Mouse (Mus musculus) heart, postnatal 0 days (tissue): ENCODE results near the gene Tmprss12. TPM values are rescaled to one million over a fixed set of nuclear protein-coding genes. Genes with fewer than 3 reads are reported as not detected.
"Not testable (repeated sequence)": the region's sequence is repeated elsewhere in the genome, so short reads cannot be mapped to it uniquely, and the experiment has no call there.

ENCODE experiments used
- ATAC-seq: fragments of 200-750 bp; cut with Nextera tagmentation; 2 replicates; pipeline ENCODE4 v1.8.0; 2017; ENCODE audit warnings: low read depth, moderate number of reproducible peaks, moderate library complexity; ENCODE audit not compliant: insufficient read depth
- DNase-seq: peaks from one replicate; pipeline ENCODE4 v3.0.0-alpha.2; 2016; ENCODE audit warnings: low spot score
- H3K27ac ChIP-seq: fragments of 300-500 bp; sonication (generic); 2 replicates; pipeline ENCODE4 v1.5.1; 2014; ENCODE audit warnings: low read depth, mild to moderate bottlenecking
- H3K27me3 ChIP-seq: fragments of 300-500 bp; sonication (generic); 2 replicates; pipeline ENCODE4 v1.6.1; 2014; ENCODE audit warnings: low read length, mixed read lengths; ENCODE audit not compliant: control insufficient read depth, insufficient read depth
- H3K36me3 ChIP-seq: fragments of 300-500 bp; sonication (generic); replicated peaks from 2 replicates; pipeline ENCODE4 v1.6.1; 2014; ENCODE audit warnings: low read length, mixed read lengths; ENCODE audit not compliant: control insufficient read depth, insufficient read depth
- H3K4me1 ChIP-seq: fragments of 300-500 bp; sonication (generic); 2 replicates; pipeline ENCODE4 v1.6.1; 2014; ENCODE audit warnings: antibody characterized with exemption; ENCODE audit not compliant: control insufficient read depth, insufficient read depth
- H3K4me2 ChIP-seq: fragments of 300-500 bp; sonication (generic); 2 replicates; pipeline ENCODE4 v1.6.1; 2014; ENCODE audit warnings: low read depth, mild to moderate bottlenecking, low read length, moderate library complexity
- H3K4me3 ChIP-seq: fragments of 300-500 bp; sonication (generic); 2 replicates; pipeline ENCODE4 v1.5.1; 2014; ENCODE audit warnings: low read depth, low read length
- H3K9ac ChIP-seq: fragments of 300-500 bp; sonication (generic); replicated peaks from 2 replicates; pipeline ENCODE4 v1.6.1; 2014; ENCODE audit warnings: low read depth, low read length, mixed read lengths
- H3K9me3 ChIP-seq: fragments of 300-500 bp; sonication (generic); replicated peaks from 2 replicates; pipeline ENCODE4 v1.6.1; 2016; ENCODE audit warnings: low read length; ENCODE audit not compliant: control insufficient read depth
- CTCF ChIP-seq: IDR thresholded peaks from 2 replicates; pipeline ENCODE4 v1.5.1; 2016; ENCODE audit warnings: antibody characterized with exemption, control low read depth, low read depth
- EP300 ChIP-seq: IDR thresholded peaks from 2 replicates; pipeline ENCODE4 v1.6.1; 2016; ENCODE audit warnings: antibody characterized with exemption, low read depth
- WGBS: fragments of 180-500 bp; shearing (Covaris S2); extraction: QIAGEN DNeasy Blood & Tissue Kit; methylation state at CpG from one replicate; pipeline ENCODE4 v1.1.7; 2014; 5-methylcytosine and 5-hydroxymethylcytosine counted together
- polyA plus RNA-seq: library from polyadenylated mRNA; unstranded; fragments of >200 nt; fragmentation: Nextera tagmentation; extraction: Ambion mirVana; gene quantifications from 2 replicates; pipeline ENCODE4 v1.2.1, GENCODE M21; 2015
- total RNA-seq: library from RNA; depleted of rRNA; stranded (reverse); fragments of >200 nt; gene quantifications from 2 replicates; pipeline ENCODE4 v1.2.3, GENCODE M21; 2014; ENCODE audit warnings: low replicate concordance

Gene Tmprss12
- total and polyA plus RNA-seq, 2 experiments from 2014 or later = not detected

DNA sequence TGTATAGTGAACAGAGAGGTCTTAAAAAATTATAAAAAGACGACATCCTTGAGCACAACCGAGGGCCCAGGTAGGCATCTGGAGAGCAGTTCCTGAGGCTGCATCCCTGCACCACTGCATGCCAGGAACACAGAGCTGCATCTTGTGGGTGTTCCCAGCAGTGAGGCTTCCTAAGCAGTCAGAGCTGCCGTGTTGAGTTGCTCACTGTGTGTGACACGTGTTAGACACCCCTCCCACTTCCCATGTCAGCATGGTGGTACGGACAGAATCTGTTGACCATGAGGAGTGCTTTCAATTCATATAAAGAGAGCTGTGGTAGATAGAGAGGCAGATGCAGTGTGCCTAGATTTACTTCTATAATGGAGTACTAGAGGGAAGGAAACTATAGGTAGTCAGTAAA lies 23.3 kb upstream of the Tmprss12 start:
- Histone ChIP-seq H3K9ac (no peak overlapping the region), H3K4me2 (no peak overlapping the region), H3K4me1 (no peaks in the 10 kb centered on the region), H3K36me3 (peaks cover 76% of the 10 kb centered on the region), H3K4me3 (no peak overlapping the region), H3K9me3 (no peaks in the 10 kb centered on the region), H3K27me3 (no peaks in the 10 kb centered on the region), H3K27ac (no peak overlapping the region)
- ATAC-seq (no peak), DNase-seq (no peak)
- TF ChIP-seq CTCF = no peak
- no peak for TF ChIP-seq EP300
- WGBS = 84% methylated on average over 5 of the region's 5 CpGs

DNA sequence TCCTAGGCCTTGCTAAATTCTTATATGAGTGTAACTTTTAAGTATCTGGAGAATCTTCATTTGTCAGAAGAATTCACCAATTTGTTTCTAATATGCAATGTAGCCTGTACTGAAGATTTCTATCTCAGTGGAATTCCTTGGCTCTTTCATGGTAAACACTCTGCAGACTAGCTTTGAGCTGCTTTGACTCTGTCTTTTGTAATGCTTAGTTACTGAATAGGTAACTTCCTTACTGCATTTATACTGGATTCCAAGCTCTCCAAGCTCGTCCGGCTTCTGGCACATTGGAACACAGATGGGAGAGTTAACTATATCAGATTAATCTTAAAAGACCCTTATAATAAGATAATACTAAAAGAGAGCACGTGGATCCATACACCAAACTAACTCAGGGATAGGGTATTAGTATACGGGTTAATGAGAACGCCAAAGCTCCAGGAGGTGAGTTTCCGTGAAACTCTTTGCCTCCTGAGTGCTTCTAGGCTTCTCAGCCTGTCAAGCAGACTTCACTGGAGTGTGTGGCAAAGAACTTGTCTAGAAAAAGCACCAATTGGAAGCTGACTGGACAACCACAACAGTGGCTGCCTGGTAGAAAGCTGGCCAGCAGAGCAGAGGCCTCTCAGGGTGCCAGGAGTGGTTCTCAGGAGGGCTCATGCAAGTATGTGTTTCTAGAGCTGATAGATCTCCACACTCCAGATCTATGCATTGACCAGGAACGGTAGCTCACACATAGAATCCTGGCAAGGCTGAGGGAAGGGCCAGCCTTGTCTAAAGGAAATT lies 21.8 kb upstream of the Tmprss12 start:
- DNase-seq (no peak), ATAC-seq (no peak)
- H3K4me3 ChIP-seq = no peak overlapping the region
- H3K27me3 ChIP-seq = no peaks in the 10 kb centered on the region
- no peaks in the 10 kb centered on the region for H3K4me1 ChIP-seq
- peaks cover 62% of the 10 kb centered on the region for H3K36me3 ChIP-seq
- no peak overlapping the region for H3K4me2 ChIP-seq
- 93% methylated on average over 7 of the region's 7 CpGs for WGBS
- no peak for TF ChIP-seq CTCF
- no peak for TF ChIP-seq EP300
- no peak overlapping the region for H3K9ac ChIP-seq
- no peak overlapping the region for H3K27ac ChIP-seq
- H3K9me3 ChIP-seq = no peaks in the 10 kb centered on the region

DNA sequence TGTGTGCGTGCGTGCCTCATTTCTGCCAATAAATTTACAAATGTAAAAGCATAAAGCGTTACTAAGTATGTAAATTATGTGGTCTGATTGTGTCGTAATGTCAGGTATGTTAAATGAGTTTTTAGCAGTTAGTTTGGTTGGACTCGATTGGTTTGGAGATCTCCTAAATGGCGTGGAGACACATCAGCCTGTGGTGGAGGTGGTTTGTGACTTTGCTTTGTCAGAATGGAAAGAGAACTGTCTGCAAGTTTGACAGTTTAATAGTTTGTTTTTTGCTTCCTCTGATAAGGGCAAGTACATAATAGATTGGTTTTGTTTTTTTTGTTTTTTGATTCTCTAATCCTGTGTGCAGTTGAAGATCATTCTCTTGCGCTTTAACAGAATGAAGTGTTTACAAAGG lies 20.3 kb upstream of the Tmprss12 start:
- not testable (repeated sequence) for H3K4me1 ChIP-seq, H3K27me3 ChIP-seq, H3K9ac ChIP-seq, H3K4me2 ChIP-seq, H3K27ac ChIP-seq, H3K9me3 ChIP-seq, DNase-seq, H3K4me3 ChIP-seq, ATAC-seq
- 90% methylated on average over 7 of the region's 7 CpGs for WGBS
- peaks cover 48% of the 10 kb centered on the region for H3K36me3 ChIP-seq

DNA sequence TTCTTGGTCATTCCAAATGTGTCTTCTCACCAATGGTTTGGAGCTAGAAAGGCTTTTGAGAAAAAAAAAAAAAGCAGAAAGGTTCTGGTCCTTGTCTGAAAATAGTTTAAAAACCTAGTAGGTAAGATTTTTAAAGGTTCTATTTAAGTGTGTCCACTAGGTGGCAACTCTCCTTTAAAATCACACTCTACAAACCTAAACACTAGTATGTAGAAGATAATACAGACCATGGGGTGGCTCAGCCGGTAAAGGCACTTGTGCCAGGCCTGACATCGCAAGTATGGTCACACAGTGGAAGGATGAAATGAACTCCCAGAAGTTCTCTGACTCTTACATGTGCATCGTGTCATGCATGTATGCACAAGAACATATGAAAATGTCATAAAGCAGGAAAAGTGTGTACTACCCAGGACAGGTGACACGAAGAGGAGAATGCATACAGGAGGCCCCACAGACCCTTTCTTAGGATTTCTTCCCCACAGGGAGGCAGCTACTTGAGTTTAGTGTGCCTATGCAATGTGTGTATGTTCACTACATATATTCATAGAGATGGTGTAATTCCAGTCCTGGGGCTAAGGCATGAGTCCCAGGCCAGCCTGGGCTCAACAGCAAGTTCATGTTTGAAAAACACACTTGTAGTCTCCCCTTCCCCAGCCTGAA lies 17.3 kb upstream of the Tmprss12 start:
- 19% methylated on average over 4 of the region's 4 CpGs for WGBS
- TF ChIP-seq EP300 (no peak), CTCF (peak; percentile 35)
- Histone ChIP-seq H3K36me3 (peaks cover 20% of the 10 kb centered on the region), H3K27ac (no peak overlapping the region), H3K27me3 (no peaks in the 10 kb centered on the region), H3K4me3 (no peak overlapping the region), H3K9ac (no peak overlapping the region), H3K9me3 (no peaks in the 10 kb centered on the region), H3K4me2 (no peak overlapping the region), H3K4me1 (no peaks in the 10 kb centered on the region)
- peak; percentile 25 for DNase-seq
- no peak for ATAC-seq

DNA sequence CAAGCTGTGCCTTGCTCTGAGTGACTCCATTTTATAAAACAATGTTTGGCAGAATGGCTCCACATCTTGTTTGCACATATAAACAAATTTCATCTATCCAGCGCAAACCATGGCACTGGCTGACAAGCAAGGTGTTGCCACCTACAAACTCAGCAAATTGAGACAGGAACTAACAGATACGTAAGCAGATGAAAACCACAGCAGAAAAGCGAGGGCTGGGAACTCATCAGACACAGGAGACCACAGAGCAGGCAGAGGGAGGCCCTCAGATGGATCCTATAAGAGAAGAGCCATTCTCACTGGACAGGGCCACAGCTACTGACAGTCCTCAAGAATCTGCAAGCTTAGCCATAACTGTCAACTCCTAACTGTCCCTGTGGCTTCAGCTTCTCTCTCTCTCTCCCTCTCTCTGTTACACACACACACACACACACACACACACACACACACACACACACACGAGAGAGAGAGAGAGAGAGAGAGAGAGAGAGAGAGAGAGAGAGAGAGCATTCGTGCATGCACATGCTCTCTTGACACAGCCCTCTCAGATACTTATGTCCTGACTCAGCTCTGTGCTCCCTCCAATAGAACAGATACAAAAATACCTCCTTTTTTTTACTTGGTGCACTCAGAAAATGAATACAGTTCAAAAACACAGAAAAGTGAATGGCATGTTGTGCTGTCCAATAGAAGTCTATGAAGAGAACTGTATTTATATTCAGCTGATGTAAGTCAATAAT lies 14.9 kb upstream of the Tmprss12 start:
- TF ChIP-seq EP300 (no peak), CTCF (no peak)
- no peak overlapping the region for H3K27ac ChIP-seq
- H3K4me2 ChIP-seq = no peak overlapping the region
- no peak overlapping the region for H3K4me3 ChIP-seq
- H3K9ac ChIP-seq = no peak overlapping the region
- no peaks in the 10 kb centered on the region for H3K27me3 ChIP-seq
- WGBS = 71% methylated on average over 4 of the region's 5 CpGs
- H3K36me3 ChIP-seq = peaks cover 8% of the 10 kb centered on the region
- no peaks in the 10 kb centered on the region; the same call in 1 of the 2 replicates for H3K9me3 ChIP-seq
- H3K4me1 ChIP-seq = no peaks in the 10 kb centered on the region
- no peak for DNase-seq
- ATAC-seq = no peak
